Mouse (Mus musculus): ENCODE measurements around the gene Slc4a1.

GRCm38 (mm10) chr11:102337921-102338320, 28.1 kb downstream of the Slc4a1 start:
- no peak for TF ChIP-seq CTCF (IDR thresholded peaks at IDR 0.05; ENCODE audit: borderline replicate concordance, extremely low read depth, insufficient read depth, insufficient read length)
- no peak for TF ChIP-seq POLR2A (IDR thresholded peaks at IDR 0.05; ENCODE audit: borderline replicate concordance, extremely low read depth, insufficient read depth, insufficient read length, poor library complexity, severe bottlenecking)

Data from brain, embryonic 14.5 days (tissue).